In genomic region chr1:153000486-153001228, GRCm38 (mm10) we compare ENCODE assay signal across 11 mouse cellular contexts. TPM values are rescaled to one million over a fixed set of nuclear protein-coding genes. Genes with fewer than 3 reads are reported as not detected.
A peak's percentile ranks its signal among the peaks of the same experiment; 100 is the strongest.
DNase-seq lines count a peak whose midpoint lies in the region; ATAC-seq and TF ChIP-seq lines count a peak whose summit lies in the region.
"Had no signal": no experiment of that assay in that cellular context is flagged by ENCODE, and none has a peak within 500 bp of the region (broad histone marks: within the 10 kb centered on the region; RNA-seq: fewer than 3 reads in every experiment).

No protein-coding gene starts in this region.

- no peak overlapping the region for H3K4me3 ChIP-seq in lung, postnatal 0 days (ENCODE audit: low read depth, low read length)
- no peak overlapping the region for H3K4me3 ChIP-seq in limb, embryonic 10.5 days
- H3K4me3 ChIP-seq: liver, embryonic 15.5 days had no signal

- H3K27me3 ChIP-seq in lung, postnatal 0 days (replicated peaks; ENCODE audit: insufficient read depth, low read length), result no peaks in the 10 kb centered on the region
- no peaks in the 10 kb centered on the region for H3K27me3 ChIP-seq in limb, embryonic 10.5 days (ENCODE audit: low read depth, poor library complexity, severe bottlenecking)
- H3K27me3 ChIP-seq: liver, embryonic 15.5 days had no signal

- ATAC-seq in lung, postnatal 0 days, result peak; percentile 27; the same call in 1 of the 2 replicates

- no peaks in the 10 kb centered on the region for H3K36me3 ChIP-seq in lung, postnatal 0 days (ENCODE audit: insufficient read depth, low read length)
- H3K36me3 ChIP-seq in limb, embryonic 10.5 days, result no peaks in the 10 kb centered on the region
- H3K36me3 ChIP-seq: liver, embryonic 15.5 days had no signal

- no peak overlapping the region for H3K27ac ChIP-seq in lung, postnatal 0 days (ENCODE audit: low read length)
- H3K27ac ChIP-seq in limb, embryonic 10.5 days, result no peak overlapping the region
- H3K27ac ChIP-seq: hindbrain, embryonic 14.5 days; liver, embryonic 15.5 days had no signal

- H3K4me2 ChIP-seq in lung, postnatal 0 days (replicated peaks; ENCODE audit: low read depth, low read length), result no peak overlapping the region
- H3K4me2 ChIP-seq: hindbrain, embryonic 14.5 days; liver, embryonic 15.5 days had no signal

- 0 out of 2 replicates have a peak, but pooled peaks cover 3% of the 10 kb centered on the region for H3K4me1 ChIP-seq in lung, postnatal 0 days (ENCODE audit: insufficient read depth, low read depth, low read length)
- no peaks in the 10 kb centered on the region for H3K4me1 ChIP-seq in limb, embryonic 10.5 days
- H3K4me1 ChIP-seq: liver, embryonic 15.5 days had no signal

- peak; percentile 50 for DNase-seq in lung, postnatal 0 days (ENCODE audit: low spot score)
- no peak for DNase-seq in lung, adult 18-20 months
- peak; percentile 98 for DNase-seq in cerebellum, adult 9-11 months
- peak; percentile 29 to 49 for DNase-seq in layer of hippocampus, postnatal 25 days (ENCODE audit: extremely low spot score in 1 of 2, low spot score in 1 of 2)
- DNase-seq in right cerebral cortex, postnatal 14 days, result peak; percentile 76
- DNase-seq in urinary bladder, postnatal 14 days (ENCODE audit: low spot score), result no peak
- no peak for DNase-seq in liver
- no peak for DNase-seq in limb, embryonic 10.5 days (ENCODE audit: low spot score)
- DNase-seq: kidney, postnatal 14 days had no signal

- peak; percentile 33; the same call in 1 of the 2 replicates for TF ChIP-seq EP300 in lung, postnatal 0 days (IDR thresholded peaks at IDR 0.05)

- H3K9me3 ChIP-seq in lung, postnatal 0 days (ENCODE audit: low read length), result no peaks in the 10 kb centered on the region
- no peaks in the 10 kb centered on the region for H3K9me3 ChIP-seq in limb, embryonic 10.5 days (replicated peaks)
- H3K9me3 ChIP-seq: liver, embryonic 15.5 days had no signal

- no peak overlapping the region for H3K9ac ChIP-seq in lung, postnatal 0 days (replicated peaks; ENCODE audit: low read depth)
- H3K9ac ChIP-seq: hindbrain, embryonic 14.5 days; liver, embryonic 15.5 days had no signal

- TF ChIP-seq CTCF in lung, postnatal 0 days (IDR thresholded peaks at IDR 0.05), result no peak

- WGBS in lung, postnatal 0 days, result 66% methylated on average over 6 of the region's 6 CpGs
- WGBS in limb, embryonic 10.5 days, result 90% methylated on average over 6 of the region's 6 CpGs

RNA-seq across cellular contexts. Expression of gene Nmnat2, which starts 45.9 kb away (rescaled TPM):
- 4.5 and 4.8 TPM in 2 replicates for polyA plus RNA-seq in lung, postnatal 0 days (2015; fragmentation: Nextera tagmentation; extraction: Ambion mirVana)
- total RNA-seq in layer of hippocampus, postnatal 25 days (2021), result 100 to 1,000 TPM; 124 to 128 TPM
- 0.75 and 1.6 TPM in 2 replicates for polyA plus RNA-seq in limb, embryonic 10.5 days (2016; fragmentation: Nextera tagmentation; extraction: Ambion mirVana)

Comparison
In these comparisons a context has a peak if more than half of its experiments do, and no peak if none do; other contexts are left out.
1. DNase-seq: peak in lung, postnatal 0 days (single experiment), cerebellum, adult 9-11 months (single experiment), layer of hippocampus, postnatal 25 days (2 of 2) and right cerebral cortex, postnatal 14 days (single experiment); none in lung, adult 18-20 months (0 of 2), urinary bladder, postnatal 14 days (single experiment), liver (single experiment) and limb, embryonic 10.5 days (single experiment).